Mouse (Mus musculus): ENCODE results near the gene Adgrb3. TPM values are rescaled to one million over a fixed set of nuclear protein-coding genes. Genes with fewer than 3 reads are reported as not detected.

The Adgrb3 gene
- polyA plus RNA-seq, 1 experiment from 2014 or later: 0.26 TPM

- Histone ChIP-seq H3K4me3 (no peak overlapping the region), H3K4me2 (no peak overlapping the region), H3K27me3 (replicated peaks) (peaks cover 43% of the 10 kb centered on the region), H3K36me3 (no peaks in the 10 kb centered on the region), H3K9ac (no peak overlapping the region), H3K27ac (ENCODE audit: poor library complexity, severe bottlenecking) (no peak overlapping the region), H3K4me1 (replicated peaks) (no peaks in the 10 kb centered on the region; the same call in 1 of the 2 replicates), H3K9me3 (replicated peaks) (no peaks in the 10 kb centered on the region)
- ATAC-seq (ENCODE audit: insufficient number of reproducible peaks, low FRiP score): no peak
- 13% methylated on average over 7 of the region's 7 CpGs for WGBS
Observed at GRCm38 (mm10) chr1:25826771-25827170, 2.7 kb downstream of the Adgrb3 start.

DNA sequence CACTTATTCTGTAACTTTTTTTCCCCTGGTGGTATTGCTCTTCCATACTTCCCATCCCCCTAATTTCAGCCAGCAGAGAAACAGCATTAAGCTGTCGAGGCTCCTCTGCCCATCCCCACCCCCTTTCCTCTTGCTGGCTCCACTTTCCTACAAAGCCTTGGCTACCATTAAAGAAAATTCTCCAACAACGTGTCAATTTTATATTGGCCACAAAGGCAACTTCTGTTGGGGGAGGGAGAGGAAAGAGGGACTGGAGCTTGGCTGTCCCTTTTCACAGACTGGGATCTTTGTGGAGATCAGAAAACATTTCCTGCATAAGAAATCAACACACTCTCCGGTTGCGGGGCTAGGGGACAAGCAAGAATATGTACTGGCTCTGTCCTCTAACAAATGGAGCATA is 4.9 kb downstream of the Adgrb3 start:
- Histone ChIP-seq H3K4me3 (no peak overlapping the region), H3K9ac (no peak overlapping the region), H3K9me3 (replicated peaks) (no peaks in the 10 kb centered on the region), H3K36me3 (no peaks in the 10 kb centered on the region), H3K27me3 (replicated peaks) (peaks cover 25% of the 10 kb centered on the region), H3K4me2 (no peak overlapping the region), H3K27ac (ENCODE audit: poor library complexity, severe bottlenecking) (no peak overlapping the region), H3K4me1 (replicated peaks) (no peaks in the 10 kb centered on the region; the same call in 1 of the 2 replicates)
- ATAC-seq (ENCODE audit: insufficient number of reproducible peaks, low FRiP score): no peak
- 30% methylated on average over 4 of the region's 4 CpGs for WGBS

GRCm38 (mm10) chr1:25823961-25824360 is 5.5 kb downstream of the Adgrb3 start:
- 75% methylated on average over 10 of the region's 10 CpGs for WGBS

DNA sequence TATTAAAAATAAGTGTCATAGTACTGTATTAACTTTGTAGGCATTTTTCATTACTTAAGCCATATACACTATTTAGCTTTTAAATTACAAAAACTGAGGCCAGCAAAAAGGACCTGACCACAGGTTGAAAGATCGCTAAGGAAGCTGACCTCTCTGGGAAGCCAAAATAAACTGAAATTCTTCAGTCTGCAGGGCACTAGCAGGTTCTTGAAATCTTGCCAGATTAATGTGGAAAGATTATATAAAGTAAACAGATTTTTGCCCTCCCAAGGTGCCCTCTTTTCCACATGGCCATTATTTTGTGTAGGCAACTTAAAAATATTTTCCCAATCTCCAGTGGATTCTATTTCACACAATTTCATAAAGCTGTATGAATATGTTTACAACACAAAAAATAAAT is 14.0 kb downstream of the Adgrb3 start:
- Histone ChIP-seq H3K36me3 (no peaks in the 10 kb centered on the region), H3K27ac (ENCODE audit: poor library complexity, severe bottlenecking) (no peak overlapping the region), H3K9me3 (replicated peaks) (no peaks in the 10 kb centered on the region), H3K4me2 (no peak overlapping the region), H3K27me3 (replicated peaks) (no peaks in the 10 kb centered on the region), H3K9ac (no peak overlapping the region), H3K4me1 (replicated peaks) (no peaks in the 10 kb centered on the region), H3K4me3 (no peak overlapping the region)
- no peak for ATAC-seq (ENCODE audit: insufficient number of reproducible peaks, low FRiP score)
- WGBS: 64% methylated on average over 1 of the region's 1 CpGs

More at GRCm38 (mm10) chr1:25823961-25824360, 5.5 kb downstream of the Adgrb3 start:
- Histone ChIP-seq H3K4me2 (no peak overlapping the region), H3K4me1 (replicated peaks) (no peaks in the 10 kb centered on the region), H3K36me3 (no peaks in the 10 kb centered on the region), H3K4me3 (no peak overlapping the region), H3K27me3 (replicated peaks) (peaks cover 19% of the 10 kb centered on the region), H3K27ac (ENCODE audit: poor library complexity, severe bottlenecking) (no peak overlapping the region), H3K9me3 (replicated peaks) (no peaks in the 10 kb centered on the region), H3K9ac (no peak overlapping the region)
- no peak for ATAC-seq (ENCODE audit: insufficient number of reproducible peaks, low FRiP score)

DNA sequence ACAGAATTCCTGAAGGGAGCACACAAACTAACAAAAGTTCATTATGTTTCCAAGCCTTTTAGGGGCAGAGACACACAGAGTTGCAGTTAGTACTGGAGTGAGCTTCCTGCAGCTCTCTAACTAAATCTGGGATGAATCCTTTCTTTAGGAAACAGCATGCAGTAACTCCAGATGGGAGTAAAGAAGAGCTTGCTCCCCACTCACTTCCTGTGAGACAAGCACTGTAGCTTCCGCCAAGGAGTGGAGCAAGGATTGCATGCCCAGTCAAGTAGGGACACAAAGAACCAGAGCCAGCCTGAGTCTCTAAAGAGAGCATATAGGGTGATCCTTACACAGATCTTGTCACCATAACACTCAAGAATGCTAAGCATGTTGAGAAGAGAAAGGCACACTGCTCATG is 50.7 kb downstream of the Adgrb3 start:
- Histone ChIP-seq H3K4me2 (no peak overlapping the region), H3K27me3 (replicated peaks) (no peaks in the 10 kb centered on the region), H3K4me3 (no peak overlapping the region), H3K4me1 (replicated peaks) (no peaks in the 10 kb centered on the region), H3K36me3 (no peaks in the 10 kb centered on the region), H3K9me3 (replicated peaks) (no peaks in the 10 kb centered on the region), H3K9ac (no peak overlapping the region), H3K27ac (ENCODE audit: poor library complexity, severe bottlenecking) (no peak overlapping the region)
- WGBS: 78% methylated on average over 1 of the region's 1 CpGs
- no peak for ATAC-seq (ENCODE audit: insufficient number of reproducible peaks, low FRiP score)

- no peak for ATAC-seq (ENCODE audit: insufficient number of reproducible peaks, low FRiP score)
- Histone ChIP-seq H3K27me3 (replicated peaks) (no peaks in the 10 kb centered on the region), H3K4me1 (replicated peaks) (no peaks in the 10 kb centered on the region), H3K4me3 (no peak overlapping the region), H3K27ac (ENCODE audit: poor library complexity, severe bottlenecking) (no peak overlapping the region), H3K9ac (no peak overlapping the region), H3K36me3 (no peaks in the 10 kb centered on the region), H3K4me2 (no peak overlapping the region), H3K9me3 (replicated peaks) (no peaks in the 10 kb centered on the region)
- 74% methylated on average over 4 of the region's 4 CpGs for WGBS
Observed at GRCm38 (mm10) chr1:25777459-25777858, 52.0 kb downstream of the Adgrb3 start.

DNA sequence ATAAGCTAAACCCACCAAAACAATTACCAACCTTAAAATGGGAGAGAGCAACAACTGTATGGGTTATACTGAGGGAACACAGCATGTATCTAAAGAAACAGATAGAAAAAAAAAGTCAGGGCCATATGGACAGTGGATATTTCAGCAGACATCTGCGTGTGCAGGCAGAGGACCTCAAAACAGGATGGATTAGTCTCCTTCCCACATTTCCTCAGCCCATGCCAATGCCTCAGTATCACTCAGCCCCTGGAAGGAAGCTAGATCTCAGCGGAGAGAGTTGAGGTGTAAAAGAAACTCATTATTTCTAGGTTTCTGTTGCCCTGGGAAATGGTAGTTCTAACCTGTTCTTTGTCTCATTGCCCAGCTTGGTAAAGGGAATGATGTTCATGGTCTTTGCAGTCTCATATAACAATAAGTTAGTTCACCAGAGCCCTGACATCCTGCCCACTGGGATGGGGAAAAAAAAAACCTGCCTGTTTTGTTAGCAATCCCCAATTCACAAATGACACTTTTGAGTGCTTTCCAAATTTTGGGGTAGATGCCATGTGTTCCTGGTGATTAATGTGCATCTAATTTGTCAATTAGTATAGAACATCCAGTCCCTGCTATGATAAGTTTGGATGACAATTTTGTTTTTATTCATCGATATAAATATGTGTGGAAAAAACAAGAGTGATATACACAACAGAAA is 53.9 kb downstream of the Adgrb3 start:
- Histone ChIP-seq H3K9me3 (replicated peaks) (no peaks in the 10 kb centered on the region), H3K4me2 (no peak overlapping the region), H3K27ac (ENCODE audit: poor library complexity, severe bottlenecking) (no peak overlapping the region), H3K27me3 (replicated peaks) (no peaks in the 10 kb centered on the region), H3K36me3 (no peaks in the 10 kb centered on the region), H3K9ac (no peak overlapping the region), H3K4me3 (no peak overlapping the region), H3K4me1 (replicated peaks) (no peaks in the 10 kb centered on the region)
- 85% methylated on average over 3 of the region's 3 CpGs for WGBS
- no peak for ATAC-seq (ENCODE audit: insufficient number of reproducible peaks, low FRiP score)

DNA sequence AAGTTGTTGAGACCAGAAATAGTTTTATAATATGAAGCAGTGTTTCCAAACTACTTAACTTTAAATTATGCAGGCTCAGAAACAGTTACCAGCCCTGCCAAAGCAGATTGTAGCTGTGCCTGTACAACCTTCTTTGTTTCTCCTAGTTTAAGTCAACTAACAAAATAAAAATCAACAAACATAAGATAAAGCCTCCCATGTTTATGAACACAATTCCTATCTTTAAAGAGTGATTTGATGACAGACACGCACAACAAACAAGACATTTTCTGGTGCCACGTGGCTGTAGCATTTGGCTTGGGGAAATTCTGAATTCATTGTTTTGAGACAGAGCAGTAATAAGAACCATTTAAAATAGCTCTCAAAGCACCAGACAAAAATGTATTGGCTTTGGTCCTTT is 60.5 kb downstream of the Adgrb3 start:
- Histone ChIP-seq H3K4me3 (no peak overlapping the region), H3K9me3 (replicated peaks) (no peaks in the 10 kb centered on the region), H3K4me1 (replicated peaks) (no peaks in the 10 kb centered on the region), H3K27ac (ENCODE audit: poor library complexity, severe bottlenecking) (no peak overlapping the region), H3K4me2 (no peak overlapping the region), H3K9ac (no peak overlapping the region), H3K36me3 (no peaks in the 10 kb centered on the region), H3K27me3 (replicated peaks) (no peaks in the 10 kb centered on the region)
- ATAC-seq (ENCODE audit: insufficient number of reproducible peaks, low FRiP score): no peak
- 65% methylated on average over 2 of the region's 2 CpGs for WGBS

- no peak for ATAC-seq (ENCODE audit: insufficient number of reproducible peaks, low FRiP score)
- Histone ChIP-seq H3K27me3 (replicated peaks) (no peaks in the 10 kb centered on the region), H3K9ac (no peak overlapping the region), H3K27ac (ENCODE audit: poor library complexity, severe bottlenecking) (no peak overlapping the region), H3K4me1 (replicated peaks) (no peaks in the 10 kb centered on the region), H3K9me3 (replicated peaks) (no peaks in the 10 kb centered on the region), H3K4me3 (no peak overlapping the region), H3K4me2 (no peak overlapping the region), H3K36me3 (no peaks in the 10 kb centered on the region)
Observed at GRCm38 (mm10) chr1:25755265-25755664, 74.2 kb downstream of the Adgrb3 start.

GRCm38 (mm10) chr1:25754528-25754927 is 75.0 kb downstream of the Adgrb3 start:
- no peaks in the 10 kb centered on the region for H3K27me3 ChIP-seq (replicated peaks)
- H3K4me2 ChIP-seq: no peak overlapping the region
- no peak for ATAC-seq (ENCODE audit: insufficient number of reproducible peaks, low FRiP score)
- no peaks in the 10 kb centered on the region for H3K9me3 ChIP-seq (replicated peaks)
- 76% methylated on average over 4 of the region's 4 CpGs for WGBS
- H3K4me3 ChIP-seq: no peak overlapping the region
- H3K9ac ChIP-seq: no peak overlapping the region
- H3K4me1 ChIP-seq (replicated peaks): no peaks in the 10 kb centered on the region
- H3K27ac ChIP-seq (ENCODE audit: poor library complexity, severe bottlenecking): no peak overlapping the region
- H3K36me3 ChIP-seq: no peaks in the 10 kb centered on the region

DNA sequence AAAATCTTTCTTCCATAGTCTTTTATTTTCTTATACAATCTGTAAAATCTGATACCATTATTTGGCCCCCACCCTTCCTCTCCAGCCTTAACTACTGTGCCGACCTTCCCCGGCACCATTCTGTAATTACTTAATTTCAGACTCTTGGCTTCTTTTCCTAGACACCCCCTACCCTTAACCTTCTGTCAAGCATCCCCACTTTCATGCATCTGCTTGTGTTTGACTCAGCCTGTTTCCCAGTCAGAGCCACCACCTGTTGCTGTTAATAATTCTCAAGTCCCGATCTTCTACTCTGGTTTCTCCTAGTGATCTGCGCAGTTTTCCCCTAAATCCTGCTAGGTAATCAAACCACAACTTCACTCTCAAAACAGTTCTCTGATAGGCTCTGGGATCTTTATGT is 83.9 kb downstream of the Adgrb3 start:
- no peaks in the 10 kb centered on the region for H3K27me3 ChIP-seq (replicated peaks)
- no peak overlapping the region for H3K4me2 ChIP-seq
- no peak overlapping the region for H3K4me3 ChIP-seq
- H3K9me3 ChIP-seq (replicated peaks): no peaks in the 10 kb centered on the region
- no peak overlapping the region for H3K9ac ChIP-seq
- H3K4me1 ChIP-seq (replicated peaks): no peaks in the 10 kb centered on the region
- no peaks in the 10 kb centered on the region for H3K36me3 ChIP-seq
- no peak overlapping the region for H3K27ac ChIP-seq (ENCODE audit: poor library complexity, severe bottlenecking)
- ATAC-seq (ENCODE audit: insufficient number of reproducible peaks, low FRiP score): no peak
- WGBS: 78% methylated on average over 4 of the region's 4 CpGs

- no peaks in the 10 kb centered on the region for H3K4me1 ChIP-seq (replicated peaks)
- 68% methylated on average over 6 of the region's 6 CpGs for WGBS
- no peaks in the 10 kb centered on the region for H3K9me3 ChIP-seq (replicated peaks)
- ATAC-seq (ENCODE audit: insufficient number of reproducible peaks, low FRiP score): no peak
- no peak overlapping the region for H3K4me2 ChIP-seq
- no peak overlapping the region for H3K4me3 ChIP-seq
- H3K27me3 ChIP-seq (replicated peaks): no peaks in the 10 kb centered on the region
- H3K9ac ChIP-seq: no peak overlapping the region
- H3K27ac ChIP-seq (ENCODE audit: poor library complexity, severe bottlenecking): no peak overlapping the region
- H3K36me3 ChIP-seq: no peaks in the 10 kb centered on the region
Observed at GRCm38 (mm10) chr1:25744736-25745135, 84.8 kb downstream of the Adgrb3 start.

All from heart, embryonic 12.5 days (tissue).